Mouse (Mus musculus): ENCODE measurements around the gene Gaa.
A peak's percentile ranks its signal among the peaks of the same experiment; 100 is the strongest.
"Not testable (repeated sequence)": the region's sequence is repeated elsewhere in the genome, so short reads cannot be mapped to it uniquely, and the experiment has no call there.

Gaa gene

GRCm38 (mm10) chr11:119267768-119268556, at the start of gene Gaa:
Gaa (plus strand) TSS chr11:119267887.
- DNase-seq (ENCODE audit: low spot score), result peak; percentile 99

- DNase-seq (ENCODE audit: low spot score), result peak; percentile 57
These were observed 47.7 kb upstream of the Gaa start for GRCm38 (mm10) chr11:119219816-119220465.

- no peak for DNase-seq (ENCODE audit: low spot score)
These were observed 45.7 kb upstream of the Gaa start for GRCm38 (mm10) chr11:119221812-119222510.

- no peak for DNase-seq (ENCODE audit: low spot score)
These were observed 44.4 kb upstream of the Gaa start for GRCm38 (mm10) chr11:119223124-119223890.

GRCm38 (mm10) chr11:119224926-119225325, 42.8 kb upstream of the Gaa start:
- DNase-seq (ENCODE audit: low spot score), result no peak

- no peak for DNase-seq (ENCODE audit: low spot score)
These were observed 42.1 kb upstream of the Gaa start for GRCm38 (mm10) chr11:119225634-119226033.

GRCm38 (mm10) chr11:119227591-119227990, 40.1 kb upstream of the Gaa start:
- peak; percentile 46 for DNase-seq (ENCODE audit: low spot score)

- DNase-seq (ENCODE audit: low spot score), result peak; percentile 84
These were observed 39.5 kb upstream of the Gaa start, which contains the start of the genes Tbc1d16 and Ccdc40 for GRCm38 (mm10) chr11:119228091-119228781. Tbc1d16 (minus strand) TSS chr11:119228499. Ccdc40 (plus strand) TSS chr11:119228572.

- DNase-seq (ENCODE audit: low spot score), result peak; percentile 83
These were observed 38.7 kb upstream of the Gaa start for GRCm38 (mm10) chr11:119228846-119229626.

- DNase-seq (ENCODE audit: low spot score), result no peak
These were observed 32.9 kb upstream of the Gaa start for GRCm38 (mm10) chr11:119234770-119235169.

GRCm38 (mm10) chr11:119235596-119235995, 32.1 kb upstream of the Gaa start:
- peak; percentile 84 for DNase-seq (ENCODE audit: low spot score)

- no peak for DNase-seq (ENCODE audit: low spot score)
These were observed 31.3 kb upstream of the Gaa start for GRCm38 (mm10) chr11:119236354-119236753.

GRCm38 (mm10) chr11:119237007-119237406, 30.7 kb upstream of the Gaa start:
- no peak for DNase-seq (ENCODE audit: low spot score)

- peak; percentile 52 for DNase-seq (ENCODE audit: low spot score)
These were observed 30.0 kb upstream of the Gaa start for GRCm38 (mm10) chr11:119237568-119238304.

- peak; percentile 75 for DNase-seq (ENCODE audit: low spot score)
These were observed 29.4 kb upstream of the Gaa start for GRCm38 (mm10) chr11:119238305-119238721.

GRCm38 (mm10) chr11:119239480-119239879, 28.2 kb upstream of the Gaa start:
- no peak for DNase-seq (ENCODE audit: low spot score)

GRCm38 (mm10) chr11:119245543-119245942, 22.1 kb upstream of the Gaa start:
- DNase-seq (ENCODE audit: low spot score), result not testable (repeated sequence)

GRCm38 (mm10) chr11:119249011-119249410, 18.7 kb upstream of the Gaa start:
- peak; percentile 77 for DNase-seq (ENCODE audit: low spot score)

GRCm38 (mm10) chr11:119250998-119251397, 16.7 kb upstream of the Gaa start:
- DNase-seq (ENCODE audit: low spot score), result no peak
